Mouse (Mus musculus) brain, embryonic 14.5 days (tissue): Measurements from ENCODE around the gene Rab11fip5. TPM values are rescaled to one million over a fixed set of nuclear protein-coding genes. Genes with fewer than 3 reads are reported as not detected.
A peak's percentile ranks its signal among the peaks of the same experiment; 100 is the strongest.

Experiments used
- DNase-seq: peaks from one replicate; pipeline ENCODE4 v3.0.0-alpha.2; 2011; ENCODE audit warnings: low read depth
- CTCF ChIP-seq: fragments of 200-500 bp; IDR thresholded peaks from 2 replicates; pipeline ENCODE4 v1.5.1; 2012; ENCODE audit warnings: inconsistent platforms, mild to moderate bottlenecking, moderate library complexity, borderline replicate concordance; ENCODE audit not compliant: insufficient read depth, insufficient read length; ENCODE audit errors: extremely low read depth
- POLR2A ChIP-seq: fragments of 200-500 bp; IDR thresholded peaks from 2 replicates; pipeline ENCODE4 v1.6.1; 2012; ENCODE audit warnings: mild to moderate bottlenecking, inconsistent platforms, borderline replicate concordance; ENCODE audit not compliant: poor library complexity, insufficient read depth, insufficient read length, severe bottlenecking; ENCODE audit errors: extremely low read depth
- polyA plus RNA-seq: library from polyadenylated mRNA; depleted of rRNA; stranded (reverse); fragments of >200 nt; gene quantifications from 2 replicates; pipeline ENCODE4 v1.2.3, GENCODE M21; 2012

Gene Rab11fip5
- polyA plus RNA-seq, 1 experiment = 23.1 TPM

DNA sequence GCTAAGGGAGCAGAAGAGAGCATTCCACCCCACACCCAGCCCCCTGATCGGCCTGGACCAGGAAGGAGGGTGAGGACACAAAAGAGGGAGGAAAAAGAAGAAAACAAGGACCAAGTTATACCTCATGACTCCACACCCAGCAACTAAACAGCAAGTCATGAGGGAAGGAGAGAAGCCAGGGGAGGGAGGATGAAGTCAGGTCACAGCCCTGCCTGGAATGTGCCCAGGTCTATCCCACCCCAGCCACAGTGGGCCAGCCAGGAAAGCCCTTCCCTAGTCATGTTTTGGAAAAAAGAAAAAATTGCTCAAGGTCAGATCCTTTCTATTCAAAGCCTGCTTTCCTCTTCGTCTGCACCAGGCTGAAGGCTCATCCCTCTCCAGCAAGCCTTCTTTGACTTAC lies 1.9 kb downstream of the Rab11fip5 start:
- no peak for DNase-seq
- no peak for TF ChIP-seq CTCF
- TF ChIP-seq POLR2A = no peak

DNA sequence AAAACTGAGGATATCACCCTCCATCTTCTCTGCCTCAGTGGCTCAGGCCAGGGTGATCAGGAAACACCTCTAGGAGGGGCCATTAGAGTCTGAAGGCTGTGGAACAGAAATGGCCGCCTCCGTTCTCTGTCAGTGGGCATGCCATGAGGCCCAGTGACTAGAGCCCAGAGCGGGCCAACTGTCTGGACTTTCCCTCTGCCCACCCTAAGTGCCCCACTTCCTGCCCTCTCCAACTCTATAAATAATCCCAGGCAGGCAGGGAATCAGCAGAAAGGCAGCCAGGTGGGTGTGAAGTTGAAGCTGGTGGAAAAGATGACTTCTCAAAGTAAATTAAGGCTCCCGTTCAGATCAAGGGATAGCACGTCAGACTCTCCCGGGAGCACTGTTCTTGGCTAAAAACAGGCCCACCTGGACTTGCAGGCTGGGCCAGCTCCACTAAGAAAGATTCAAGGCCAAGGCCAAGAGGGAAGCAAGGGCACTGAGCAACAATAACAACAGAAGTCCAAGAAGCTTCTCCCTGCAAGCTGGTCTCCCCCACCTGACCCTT lies 2.5 kb downstream of the Rab11fip5 start:
- DNase-seq = no peak
- TF ChIP-seq POLR2A (no peak), CTCF (no peak)

DNA sequence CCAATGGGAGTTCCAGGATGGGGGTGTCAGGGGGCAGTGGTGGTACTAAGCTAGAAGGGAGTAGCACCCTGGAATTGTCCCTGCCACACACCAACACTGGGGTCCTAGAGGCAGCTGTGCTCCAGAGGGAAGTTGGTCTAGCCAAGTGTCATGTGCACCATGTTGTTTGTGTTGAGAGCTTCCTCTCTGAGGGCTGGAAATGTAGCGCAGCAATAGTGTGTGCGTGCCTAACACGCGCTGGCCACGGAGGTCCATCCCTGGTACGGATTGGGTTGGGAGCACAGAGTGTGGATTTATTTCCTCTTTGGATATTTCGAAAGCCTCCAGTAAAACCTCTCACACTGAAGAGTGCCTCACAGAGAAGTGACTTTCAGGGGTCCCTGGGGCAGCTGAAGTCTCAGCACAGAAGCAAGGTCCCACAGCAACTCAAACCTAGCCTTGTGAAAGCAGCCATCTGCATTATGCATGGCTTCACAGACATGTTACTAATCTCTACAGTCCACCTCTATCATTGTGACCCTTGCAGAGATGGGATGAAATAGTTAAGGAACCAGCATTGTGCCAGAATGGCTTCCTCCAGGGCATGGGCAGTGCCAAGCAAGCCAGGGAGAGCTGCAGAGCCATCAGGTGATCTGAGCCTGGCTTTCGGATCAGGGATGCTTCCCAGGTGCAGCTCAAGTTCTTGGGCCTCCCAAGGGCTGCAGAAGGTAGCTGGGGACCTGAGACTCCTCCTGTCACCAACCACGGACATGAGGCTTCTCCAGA lies 3.6 kb downstream of the Rab11fip5 start:
- TF ChIP-seq CTCF = no peak
- no peak for TF ChIP-seq POLR2A
- no peak for DNase-seq

DNA sequence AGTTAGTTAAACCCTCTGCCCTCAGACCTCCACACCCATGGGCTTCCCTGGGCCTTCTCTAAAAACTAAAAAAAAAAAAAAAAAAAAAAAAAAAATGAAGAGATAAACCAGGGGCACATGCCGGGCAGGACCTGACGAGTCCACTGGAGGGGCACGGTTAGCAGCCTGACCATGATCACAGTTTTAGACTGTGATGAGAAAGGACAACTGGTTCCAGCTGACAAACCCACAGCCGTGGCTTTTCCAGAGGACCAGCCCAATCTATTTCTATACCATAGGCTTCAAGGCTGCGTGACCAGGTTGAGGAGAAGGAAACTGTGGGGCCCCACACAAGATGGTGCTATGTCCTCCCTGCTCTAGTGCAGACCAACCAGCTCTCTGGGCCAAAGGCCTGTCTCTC lies 4.4 kb downstream of the Rab11fip5 start:
- DNase-seq = no peak
- no peak for TF ChIP-seq POLR2A
- TF ChIP-seq CTCF = no peak

DNA sequence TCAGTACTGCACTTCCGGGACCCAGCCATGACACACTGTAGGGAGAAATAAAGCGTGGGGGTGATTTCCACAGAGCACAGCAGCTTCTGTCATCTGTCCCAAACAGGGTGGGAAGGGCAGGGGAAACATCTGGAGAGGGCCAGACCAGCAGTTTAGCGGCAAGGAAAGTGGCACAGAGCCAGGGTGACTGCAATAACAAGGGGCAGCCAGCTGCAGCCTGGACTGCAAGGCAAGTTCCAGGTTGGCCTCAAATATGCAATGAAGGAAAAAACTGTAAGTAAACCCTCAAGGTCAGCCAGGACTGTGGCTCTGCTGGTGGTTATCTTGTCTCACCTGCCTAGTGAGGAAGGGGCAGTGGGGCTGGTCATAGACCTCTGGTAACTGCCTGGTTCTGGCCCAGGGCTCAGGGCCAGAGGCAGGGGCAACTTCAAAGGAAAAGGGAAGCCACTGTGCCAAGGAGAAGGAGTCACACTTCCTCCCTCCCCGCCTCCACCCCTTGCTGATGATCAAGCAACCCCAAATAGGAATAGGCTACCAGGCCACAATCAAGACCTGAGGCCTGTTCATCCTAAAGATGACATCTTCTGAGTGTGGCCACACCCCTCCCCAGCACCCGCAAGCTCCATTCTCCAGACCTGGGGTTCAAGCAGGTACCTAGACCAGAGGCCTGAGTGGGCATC lies 5.1 kb downstream of the Rab11fip5 start:
- peak; percentile 25 for DNase-seq
- TF ChIP-seq POLR2A (no peak), CTCF (no peak)

DNA sequence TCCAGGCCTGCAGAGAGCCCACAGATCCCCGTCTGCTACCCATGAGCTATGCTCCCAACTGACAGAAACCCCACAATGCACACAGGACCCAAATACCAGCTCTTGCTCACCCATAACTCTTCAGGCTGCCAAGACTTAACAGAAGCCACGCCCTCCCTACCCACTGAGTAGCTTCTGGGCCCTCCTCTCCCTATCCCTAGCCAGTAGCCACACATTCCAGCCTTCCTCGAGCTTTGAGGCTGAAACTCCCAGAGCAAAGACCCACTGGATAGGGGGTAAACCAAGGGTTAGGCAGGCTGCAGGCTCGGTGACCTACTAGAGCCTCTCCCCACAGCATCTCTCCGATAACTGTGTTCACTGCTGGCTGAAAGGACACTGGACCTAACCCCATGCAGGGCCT lies 5.7 kb downstream of the Rab11fip5 start:
- DNase-seq = no peak
- TF ChIP-seq CTCF (no peak), POLR2A (no peak)

DNA sequence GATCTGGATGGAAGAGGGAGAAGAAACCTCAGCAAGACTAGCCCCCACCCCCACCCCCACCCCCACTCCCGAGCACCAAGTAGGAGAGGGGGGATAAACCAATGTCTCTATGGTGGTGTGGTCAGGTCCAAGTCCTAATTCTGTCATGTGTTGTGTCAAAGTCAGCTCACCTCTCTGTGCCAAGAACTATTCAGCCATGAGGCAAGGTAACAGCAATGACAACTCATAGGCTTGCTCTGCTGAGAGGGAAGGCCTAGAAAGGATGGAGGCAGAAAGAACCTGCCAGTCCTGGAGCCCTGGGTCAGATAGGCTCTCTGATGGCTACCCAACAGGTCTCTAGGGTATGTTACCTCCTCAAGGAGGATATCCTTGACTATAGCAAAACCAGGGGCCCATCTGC lies 6.3 kb downstream of the Rab11fip5 start:
- DNase-seq = no peak
- TF ChIP-seq CTCF = no peak
- TF ChIP-seq POLR2A = no peak

DNA sequence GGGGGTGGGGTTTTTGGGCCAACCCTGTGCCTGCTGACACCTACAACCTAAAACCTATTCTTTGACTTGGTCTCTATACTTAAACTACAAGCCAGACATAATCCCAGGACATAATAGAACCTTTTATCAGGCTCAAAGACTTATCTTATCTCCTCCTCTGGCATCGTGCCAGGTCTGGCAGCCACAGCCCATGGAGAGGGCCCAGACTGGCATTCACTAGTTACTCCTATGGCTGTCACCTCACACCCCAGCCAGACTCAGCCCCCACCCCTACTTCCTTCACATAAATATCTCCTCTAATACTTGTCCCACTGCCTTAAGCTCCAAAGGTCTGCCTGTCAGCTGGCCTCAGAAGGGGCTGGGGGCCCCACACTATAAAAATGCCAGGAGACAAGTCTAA lies 8.0 kb downstream of the Rab11fip5 start:
- TF ChIP-seq CTCF (no peak), POLR2A (no peak)
- peak; percentile 14 for DNase-seq

DNA sequence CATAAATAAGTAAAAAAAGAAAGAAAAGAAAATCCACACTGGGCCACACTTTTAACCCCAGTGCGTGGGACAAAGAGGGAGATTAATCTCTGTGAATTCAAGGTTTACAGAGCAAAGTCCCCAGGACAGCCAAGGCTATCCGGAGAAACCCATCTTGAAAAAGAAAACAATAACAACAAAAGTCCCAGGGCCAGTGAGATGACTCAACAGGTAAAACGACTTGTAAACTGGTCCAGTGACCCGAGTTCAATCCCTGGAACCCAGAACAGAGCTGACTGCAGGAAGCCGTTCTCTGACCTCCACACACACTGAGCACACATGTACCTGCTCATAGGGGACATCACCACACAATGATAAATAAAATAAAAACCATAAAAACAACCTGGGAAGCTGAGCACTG lies 10.0 kb downstream of the Rab11fip5 start:
- no peak for DNase-seq

DNA sequence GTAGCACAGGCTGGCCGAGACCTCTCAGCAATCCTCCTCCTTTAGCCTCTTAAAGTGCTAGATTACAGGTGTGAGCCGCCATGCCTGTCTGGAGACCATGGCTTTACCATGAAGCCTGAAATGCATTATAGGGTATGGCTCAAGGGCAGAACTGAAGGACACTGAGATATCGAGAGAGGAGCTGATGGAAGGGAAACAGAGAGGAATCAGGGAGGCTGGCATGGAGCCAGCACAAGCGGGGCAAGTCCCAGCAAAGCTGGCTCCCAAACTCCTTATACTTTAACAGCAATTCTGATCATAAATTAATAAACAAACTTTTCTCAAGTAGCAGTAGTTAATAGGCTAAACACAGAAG lies 10.6 kb downstream of the Rab11fip5 start:
- TF ChIP-seq POLR2A = no peak
- TF ChIP-seq CTCF = no peak
- DNase-seq = no peak

More for the DNA sequence above, 10.0 kb downstream of the Rab11fip5 start:
- TF ChIP-seq POLR2A (no peak), CTCF (no peak)

DNA sequence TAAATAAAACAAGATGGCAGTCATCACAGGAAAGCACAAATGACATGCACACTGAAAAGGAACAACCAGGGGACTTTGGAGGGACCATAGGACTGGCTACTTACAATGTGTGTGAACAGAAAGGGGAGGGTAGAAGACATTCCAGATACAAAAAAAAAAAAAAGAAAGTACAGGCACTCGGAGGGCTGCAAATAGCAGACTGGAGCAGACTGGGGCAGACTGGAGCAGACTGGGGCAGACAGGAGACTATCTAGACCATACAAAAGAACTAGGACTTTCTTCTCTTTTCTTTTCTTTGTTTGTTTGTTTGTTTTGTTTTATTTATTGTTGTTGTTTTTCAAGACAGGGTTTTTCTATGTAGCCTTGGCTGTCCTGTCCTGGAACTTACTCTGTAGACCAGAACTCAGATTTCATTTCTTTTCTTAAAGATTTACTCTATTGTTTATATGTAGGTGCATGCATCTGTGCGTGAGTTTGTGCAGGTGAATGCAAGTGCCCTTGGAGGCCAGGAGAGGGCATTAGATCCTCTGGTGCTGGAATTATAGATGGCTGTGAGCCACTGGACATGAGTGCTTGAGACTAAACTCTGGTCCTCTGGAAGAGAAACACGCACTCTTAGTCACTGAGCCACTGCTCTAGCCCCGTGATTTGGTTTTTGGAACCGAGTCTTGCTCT lies 11.1 kb downstream of the Rab11fip5 start:
- no peak for DNase-seq
- TF ChIP-seq POLR2A = no peak
- no peak for TF ChIP-seq CTCF

DNA sequence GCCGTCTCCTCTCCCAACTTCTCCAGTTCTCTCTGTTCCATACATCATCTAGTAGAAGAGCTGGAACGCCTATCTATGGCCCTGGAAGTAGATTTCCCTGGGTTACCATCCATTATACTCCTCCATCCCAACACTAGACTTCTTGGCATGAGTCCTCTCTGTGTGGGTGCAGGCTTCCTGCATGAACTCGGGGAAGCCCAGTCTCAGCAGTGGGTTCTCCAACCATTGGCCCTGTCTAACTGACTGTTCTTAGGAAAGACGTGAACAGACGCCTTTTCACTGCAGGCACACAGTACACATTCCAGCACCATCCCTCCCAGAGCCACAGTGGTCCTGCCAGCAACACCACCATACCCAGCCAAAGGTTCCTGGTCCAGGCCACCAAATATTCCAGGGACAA lies 11.8 kb downstream of the Rab11fip5 start:
- no peak for TF ChIP-seq POLR2A
- TF ChIP-seq CTCF = no peak
- DNase-seq = no peak

DNA sequence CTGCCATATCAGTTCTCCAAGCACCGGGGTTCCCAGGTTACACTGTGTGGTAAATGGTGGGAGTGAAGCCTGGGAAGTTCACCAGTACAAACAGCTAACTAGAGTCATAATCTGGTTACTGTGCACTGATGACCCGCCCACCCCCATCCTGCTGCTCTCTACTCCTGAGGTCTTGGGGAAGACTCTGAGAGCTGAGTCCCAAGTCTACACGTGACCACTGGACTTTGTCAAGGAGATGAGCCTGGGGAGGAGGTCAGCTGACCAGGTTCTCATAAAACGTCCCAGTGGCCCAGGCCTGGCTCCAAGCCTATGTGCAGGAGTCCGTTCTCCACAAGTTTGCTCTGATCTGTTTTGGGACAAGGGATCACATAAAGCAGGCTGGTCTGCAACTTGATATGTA lies 14.1 kb downstream of the Rab11fip5 start:
- DNase-seq = no peak
- no peak for TF ChIP-seq POLR2A
- no peak for TF ChIP-seq CTCF
